15 mouse cellular contexts compared by ENCODE assay signal in the genomic region with DNA sequence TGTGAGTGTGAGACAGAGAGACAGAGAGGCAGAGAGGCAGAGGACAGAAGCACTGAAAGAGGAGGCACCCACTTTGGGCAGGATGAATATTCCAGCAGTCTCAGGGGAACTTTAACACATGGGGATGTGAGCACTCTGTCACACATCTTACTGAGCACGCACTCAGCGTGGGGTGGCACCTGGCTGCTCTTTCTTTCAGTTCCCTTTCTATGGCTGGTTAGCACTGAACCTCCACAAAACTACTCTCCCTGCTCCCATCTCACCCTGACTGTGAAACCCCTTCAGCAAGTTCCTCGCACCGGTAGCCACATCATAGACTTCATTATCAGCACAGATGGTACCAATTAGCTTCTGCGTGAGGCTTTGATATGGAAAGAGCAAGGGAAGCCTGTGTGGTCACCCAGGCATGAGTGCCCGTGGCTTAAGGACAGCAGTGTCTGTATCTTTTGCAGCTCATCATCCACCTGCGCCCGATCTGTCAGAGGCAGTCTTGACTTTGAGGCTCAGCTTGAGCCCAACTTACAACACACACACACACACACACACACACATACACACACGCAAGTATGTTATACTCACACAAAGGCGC. TPM values are rescaled to one million over a fixed set of nuclear protein-coding genes. Genes with fewer than 3 reads are reported as not detected.
DNase-seq lines count a peak whose midpoint lies in the region; ATAC-seq lines count a peak whose summit lies in the region.
"Had no signal": no experiment of that assay in that cellular context is flagged by ENCODE, and none has a peak within 500 bp of the region (broad histone marks: within the 10 kb centered on the region; RNA-seq: fewer than 3 reads in every experiment).

No protein-coding gene starts in this region.

- no peak overlapping the region for H3K4me2 ChIP-seq in neural tube, embryonic 15.5 days
- H3K4me2 ChIP-seq: heart, embryonic 15.5 days; liver, embryonic 12.5 days had no signal

- H3K9me3 ChIP-seq in neural tube, embryonic 15.5 days (replicated peaks), result no peaks in the 10 kb centered on the region
- H3K9me3 ChIP-seq: heart, embryonic 15.5 days; liver, embryonic 12.5 days had no signal

- no peak overlapping the region for H3K4me3 ChIP-seq in neural tube, embryonic 15.5 days (replicated peaks)
- H3K4me3 ChIP-seq: heart, embryonic 15.5 days; liver, embryonic 12.5 days had no signal

- peak; percentile 42 for ATAC-seq in common myeloid progenitor, adult 5-6 weeks (replicated peaks; ENCODE audit: low read depth, poor library complexity, severe bottlenecking)
- ATAC-seq in neural tube, embryonic 15.5 days (ENCODE audit: low FRiP score), result peak; percentile 49; the same call in 1 of the 2 replicates
- ATAC-seq: intestine, postnatal 0 days; liver, embryonic 12.5 days; midbrain, embryonic 16.5 days had no signal

- H3K9ac ChIP-seq in neural tube, embryonic 15.5 days (replicated peaks), result no peak overlapping the region
- H3K9ac ChIP-seq: heart, embryonic 15.5 days; liver, embryonic 12.5 days had no signal

- WGBS in neural tube, embryonic 15.5 days, result 48% methylated on average over 10 of the region's 10 CpGs

- peaks cover 14% of the 10 kb centered on the region for H3K4me1 ChIP-seq in neural tube, embryonic 15.5 days
- H3K4me1 ChIP-seq: liver, embryonic 12.5 days had no signal

- DNase-seq in embryo, embryonic 10 days (ENCODE audit: low spot score), result peak; percentile 54
- no peak for DNase-seq in embryo, embryonic 9.5 days (ENCODE audit: extremely low spot score)
- DNase-seq in spleen, adult 12 weeks (ENCODE audit: low spot score), result peak; percentile 19
- DNase-seq in spleen, postnatal 4 days (ENCODE audit: low spot score in 2 of 2), result no peak
- no peak for DNase-seq in kidney, postnatal 36 days
- no peak for DNase-seq in kidney, postnatal 25 days
- DNase-seq: adrenal gland, adult 2 months; gastrocnemius, postnatal 36 days; lung, postnatal 14 days had no signal

- peak overlapping the region; percentile 1 for H3K27ac ChIP-seq in neural tube, embryonic 15.5 days (replicated peaks)
- H3K27ac ChIP-seq: liver, embryonic 12.5 days had no signal

- H3K36me3 ChIP-seq in neural tube, embryonic 15.5 days, result peaks cover 4% of the 10 kb centered on the region; the same call in 1 of the 2 replicates
- H3K36me3 ChIP-seq: heart, embryonic 15.5 days; liver, embryonic 12.5 days had no signal

- no peaks in the 10 kb centered on the region for H3K27me3 ChIP-seq in neural tube, embryonic 15.5 days (replicated peaks)
- H3K27me3 ChIP-seq: heart, embryonic 15.5 days; liver, embryonic 12.5 days had no signal

RNA-seq across cellular contexts. Expression of a gene that starts 52.3 kb away (rescaled TPM):
- total RNA-seq in common myeloid progenitor, adult 5-6 weeks (2017), result 7.7 and 9.8 TPM in 2 replicates
- polyA plus RNA-seq in neural tube, embryonic 15.5 days (2015; fragmentation: Nextera tagmentation; extraction: Ambion mirVana), result 41.6 and 43.0 TPM in 2 replicates

Comparison
In these comparisons a context has a peak if more than half of its experiments do, and no peak if none do; other contexts are left out.
1. DNase-seq: peak in embryo, embryonic 10 days (single experiment) and spleen, adult 12 weeks (single experiment); none in embryo, embryonic 9.5 days (single experiment), spleen, postnatal 4 days (0 of 2), kidney, postnatal 36 days (0 of 2) and kidney, postnatal 25 days (0 of 2).